Mouse (Mus musculus) bone marrow macrophage, adult 2 months (primary cell): ENCODE results near the gene Rell1. TPM values are rescaled to one million over a fixed set of nuclear protein-coding genes. Genes with fewer than 3 reads are reported as not detected.

ENCODE experiments used
- H3K27ac ChIP-seq: 2 replicates; pipeline ENCODE4 v1.5.1; 2012; ENCODE audit warnings: low read depth, low read length; ENCODE audit not compliant: insufficient read depth
- H3K4me1 ChIP-seq: 2 replicates; pipeline ENCODE4 v1.6.1; 2012; ENCODE audit warnings: low read length; ENCODE audit not compliant: control insufficient read depth, insufficient read depth
- H3K4me3 ChIP-seq: 2 replicates; pipeline ENCODE4 v1.5.1; 2012; ENCODE audit warnings: mild to moderate bottlenecking, low read length, moderate library complexity; ENCODE audit not compliant: insufficient read depth
- CTCF ChIP-seq: IDR thresholded peaks from 2 replicates; pipeline ENCODE4 v1.5.1; 2012; ENCODE audit warnings: low read depth, mild to moderate bottlenecking, low read length, moderate library complexity
- POLR2A ChIP-seq: IDR thresholded peaks from 2 replicates; pipeline ENCODE4 v1.6.1; 2012; ENCODE audit warnings: mild to moderate bottlenecking, low read depth, low read length, borderline replicate concordance
- polyA plus RNA-seq: library from polyadenylated mRNA; stranded (reverse); fragments of >200 nt; gene quantifications from 2 replicates; pipeline ENCODE4 v1.2.4, GENCODE M21; 2012; ENCODE audit not compliant: missing spikeins, insufficient read depth, insufficient read length

Gene Rell1
- polyA plus RNA-seq: 59.0 and 63.3 TPM in 2 replicates

DNA sequence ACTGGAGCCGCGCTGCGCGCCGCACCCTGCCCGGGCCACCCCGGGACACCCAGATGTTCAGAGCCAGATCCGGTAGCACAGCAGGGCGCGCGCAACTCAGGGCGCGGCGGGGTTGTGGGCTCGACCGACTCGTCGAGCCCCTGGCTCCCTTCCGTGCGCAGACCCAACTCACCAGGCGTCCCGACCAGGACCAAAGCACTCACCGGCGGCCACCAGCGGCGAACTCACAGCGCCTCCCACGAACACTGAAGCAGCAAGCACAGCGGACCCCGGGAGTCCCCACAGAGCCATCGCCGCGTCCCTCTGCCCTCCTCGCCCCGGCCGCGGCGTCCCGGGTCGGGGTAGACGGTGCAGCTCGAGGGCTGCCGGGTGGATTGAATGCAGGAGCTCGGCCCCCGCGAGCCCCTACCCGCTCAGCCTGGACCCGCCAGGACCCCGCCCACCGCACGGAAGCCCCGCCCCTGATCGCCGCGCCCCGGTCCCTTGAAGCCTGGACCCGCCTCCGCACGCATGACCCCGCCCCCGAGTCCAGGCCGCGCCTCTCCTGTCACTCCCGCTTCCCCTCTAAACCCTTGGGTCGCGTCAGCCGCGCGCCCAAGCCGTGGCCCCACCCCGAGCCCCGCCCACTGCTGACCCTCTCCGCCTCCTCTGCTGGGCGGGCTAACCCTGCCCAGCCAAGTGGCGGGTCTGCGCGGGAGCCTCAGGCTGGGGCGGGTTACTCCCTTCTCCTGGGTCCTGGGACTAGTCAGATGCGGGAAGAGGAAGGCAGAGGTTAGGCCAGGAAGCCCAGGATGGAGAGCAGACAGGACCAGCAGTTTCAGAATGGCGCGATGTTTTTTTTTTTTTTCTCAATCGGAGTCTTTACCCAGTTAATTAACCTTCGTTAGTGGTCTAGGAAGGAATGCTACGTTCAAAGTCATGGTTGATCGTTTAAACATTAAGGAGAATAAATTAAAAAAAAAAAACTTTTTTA lies at the start of gene Rell1:
TSS of gene Rell1 (minus strand) at position 455 of the 973 bp plus-strand sequence.
- Histone ChIP-seq H3K4me3 (peak within 1 kb of the TSS; percentile 78), H3K4me1 (peaks cover 37% of the 10 kb centered on the region), H3K27ac (peak within 1 kb of the TSS; percentile 66)
- TF ChIP-seq POLR2A (no peak), CTCF (no peak)

DNA sequence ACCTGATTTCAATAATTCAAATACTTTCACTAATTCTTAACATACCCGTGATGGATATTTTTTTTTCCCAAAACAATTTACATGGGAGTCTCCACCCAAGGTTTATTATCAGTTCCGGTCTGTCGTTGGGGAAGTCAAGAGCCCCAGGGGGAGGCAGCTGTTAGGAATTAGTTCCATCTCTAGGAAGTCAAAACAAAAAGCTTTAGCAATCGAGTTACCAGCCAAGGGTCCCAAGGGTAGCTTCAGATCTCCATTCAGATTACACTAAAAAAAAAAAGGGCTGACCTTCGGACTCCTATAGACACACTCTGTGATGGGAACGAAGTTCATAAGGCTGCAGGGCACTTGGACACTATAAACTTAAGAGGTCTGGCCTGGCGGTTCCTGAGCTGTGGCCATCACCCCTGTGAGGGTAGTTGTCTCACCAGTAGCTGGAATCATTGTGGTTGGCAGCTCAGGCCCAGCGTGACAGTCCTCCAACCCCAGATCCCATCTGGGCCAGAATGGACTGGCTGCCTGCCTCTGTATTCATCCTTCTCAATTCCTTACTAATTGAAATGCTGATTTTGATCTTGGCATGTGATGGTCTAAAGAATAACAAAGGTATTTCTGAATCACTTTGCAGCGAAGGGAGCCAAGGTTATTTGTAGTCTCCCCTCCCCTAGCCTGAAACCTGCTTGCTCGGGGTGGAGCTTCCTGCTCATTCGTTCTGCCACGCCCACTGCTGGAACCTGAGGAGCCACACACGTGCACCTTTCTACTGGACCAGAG lies 44.1 kb upstream of the Rell1 start:
- no peak overlapping the region for H3K4me3 ChIP-seq
- no peaks in the 10 kb centered on the region for H3K4me1 ChIP-seq
- TF ChIP-seq POLR2A: no peak
- TF ChIP-seq CTCF: no peak
- no peak overlapping the region for H3K27ac ChIP-seq

DNA sequence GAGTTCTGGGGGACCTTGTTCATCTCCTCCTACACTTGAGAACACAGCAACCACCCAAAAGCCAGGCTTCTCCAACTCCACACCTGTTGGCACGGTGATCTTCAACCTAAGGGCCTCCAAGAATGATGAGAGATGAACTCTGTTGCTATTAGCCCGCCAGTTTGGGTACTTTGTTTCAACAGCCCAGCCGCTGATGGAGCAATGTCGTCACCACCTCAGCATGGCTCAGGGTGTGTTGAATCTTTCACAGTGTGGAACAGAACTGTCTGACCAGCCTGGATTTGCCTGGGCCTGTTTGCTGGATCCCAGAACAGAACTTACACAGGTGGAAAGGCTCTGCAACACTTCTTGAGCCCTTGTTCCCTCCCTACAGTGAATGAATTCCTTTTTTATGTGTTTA lies 37.9 kb upstream of the Rell1 start:
- TF ChIP-seq POLR2A (no peak), CTCF (no peak)
- H3K27ac ChIP-seq: no peak overlapping the region
- H3K4me1 ChIP-seq: no peaks in the 10 kb centered on the region
- H3K4me3 ChIP-seq: no peak overlapping the region

DNA sequence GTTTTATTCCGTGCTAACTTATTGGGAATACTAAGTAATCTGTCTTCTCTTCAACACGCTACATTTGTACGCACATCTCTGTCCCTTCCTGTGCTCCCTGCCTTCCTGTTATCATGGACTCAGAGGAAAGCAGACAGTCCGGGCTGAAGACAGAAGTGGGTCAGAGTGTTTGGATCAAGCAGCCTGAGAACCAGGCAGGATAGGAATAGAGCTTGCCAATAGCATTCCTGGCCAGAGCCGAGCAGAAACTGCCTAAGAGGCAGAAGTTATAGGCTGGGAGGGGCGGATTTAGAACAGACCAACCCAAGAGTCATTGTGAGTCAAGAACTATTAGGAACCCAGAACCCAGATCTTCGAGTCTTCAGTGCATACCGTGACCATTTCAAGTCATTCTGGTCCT lies 34.6 kb upstream of the Rell1 start:
- H3K4me1 ChIP-seq: no peaks in the 10 kb centered on the region
- H3K27ac ChIP-seq: no peak overlapping the region
- TF ChIP-seq POLR2A (no peak), CTCF (no peak)
- no peak overlapping the region for H3K4me3 ChIP-seq

DNA sequence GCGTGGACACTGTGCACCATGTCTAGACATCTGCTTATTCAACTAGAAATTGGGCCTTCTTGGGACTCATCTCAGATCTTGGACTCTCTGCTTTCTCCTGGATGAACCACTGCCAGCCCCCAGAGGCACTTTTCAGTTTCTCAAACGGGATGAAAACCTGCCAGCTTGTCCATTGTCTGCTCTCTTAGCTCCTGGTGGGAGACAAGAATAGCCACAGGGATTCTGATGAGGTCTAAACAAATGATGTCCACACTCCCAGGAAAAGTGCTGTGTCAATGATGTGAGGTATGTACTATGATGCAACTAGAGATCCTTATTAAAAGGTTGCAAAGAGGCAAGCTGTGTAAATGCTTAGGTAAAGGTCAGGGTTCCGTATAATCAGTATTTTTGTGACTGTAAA lies 25.2 kb upstream of the Rell1 start:
- Histone ChIP-seq H3K27ac (no peak overlapping the region), H3K4me1 (no peaks in the 10 kb centered on the region), H3K4me3 (no peak overlapping the region)
- no peak for TF ChIP-seq POLR2A
- TF ChIP-seq CTCF: no peak

DNA sequence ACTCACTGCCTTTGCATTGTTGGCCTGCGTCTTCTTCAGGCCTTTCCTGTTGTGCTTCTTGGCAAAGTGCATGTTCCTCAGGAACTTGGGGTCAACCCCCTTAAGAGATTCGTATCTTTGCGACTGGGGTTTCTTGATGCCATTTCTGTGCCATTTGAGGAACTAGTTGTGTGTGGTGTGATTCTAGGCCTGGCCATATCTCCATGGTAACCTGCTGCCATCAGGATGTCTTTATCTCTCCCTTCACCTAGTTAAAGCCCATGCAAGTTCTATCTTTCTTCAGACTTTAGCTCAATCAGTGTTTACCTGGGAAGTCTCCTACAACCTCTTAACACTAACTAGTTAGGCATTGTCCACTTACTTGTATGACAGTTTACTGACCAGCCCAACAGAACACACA lies 22.0 kb upstream of the Rell1 start:
- TF ChIP-seq CTCF (no peak), POLR2A (no peak)
- no peaks in the 10 kb centered on the region for H3K4me1 ChIP-seq
- no peak overlapping the region for H3K27ac ChIP-seq
- no peak overlapping the region for H3K4me3 ChIP-seq

DNA sequence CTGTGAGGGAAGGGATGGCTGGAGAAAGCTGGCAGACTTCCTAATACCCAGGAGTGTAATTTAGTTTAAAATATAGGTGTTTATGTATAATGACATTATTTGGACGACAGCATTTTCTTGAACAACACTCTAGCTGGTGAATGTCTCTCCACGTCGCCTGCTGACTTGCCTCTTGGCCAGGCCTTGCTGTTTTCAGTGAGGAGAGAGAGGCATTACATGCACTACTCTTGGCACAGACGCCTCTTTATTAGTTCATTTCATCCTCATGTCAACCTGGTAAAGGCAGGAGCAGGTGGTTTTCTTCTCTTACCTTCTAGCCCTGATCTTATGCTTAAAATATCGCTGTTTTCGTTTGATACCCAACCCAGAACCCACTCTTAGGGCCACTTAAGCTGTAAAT lies 17.6 kb upstream of the Rell1 start:
- TF ChIP-seq CTCF (no peak), POLR2A (no peak)
- Histone ChIP-seq H3K27ac (no peak overlapping the region), H3K4me3 (no peak overlapping the region), H3K4me1 (no peaks in the 10 kb centered on the region)

DNA sequence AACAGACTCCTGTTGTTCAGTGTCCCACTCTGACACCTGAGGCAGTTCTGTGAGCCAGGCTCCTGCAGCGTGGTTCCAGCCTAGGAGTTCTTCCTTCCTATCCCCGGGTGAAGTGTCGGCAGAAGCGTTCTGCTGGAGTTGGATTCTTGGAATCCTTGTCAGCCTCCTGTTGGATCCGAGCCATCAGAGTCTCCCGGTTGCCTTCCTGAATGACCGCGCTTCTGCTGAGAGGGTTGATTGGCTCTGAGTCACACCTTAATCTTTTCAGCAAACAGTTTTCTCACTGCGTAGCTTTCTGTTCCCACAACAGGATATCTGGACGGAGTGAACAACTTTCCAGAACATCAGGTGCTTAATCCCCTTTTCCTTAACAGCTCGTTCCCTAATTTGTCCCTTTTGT lies 13.6 kb upstream of the Rell1 start:
- no peak for TF ChIP-seq POLR2A
- TF ChIP-seq CTCF: no peak
- Histone ChIP-seq H3K4me3 (no peak overlapping the region), H3K27ac (no peak overlapping the region)

DNA sequence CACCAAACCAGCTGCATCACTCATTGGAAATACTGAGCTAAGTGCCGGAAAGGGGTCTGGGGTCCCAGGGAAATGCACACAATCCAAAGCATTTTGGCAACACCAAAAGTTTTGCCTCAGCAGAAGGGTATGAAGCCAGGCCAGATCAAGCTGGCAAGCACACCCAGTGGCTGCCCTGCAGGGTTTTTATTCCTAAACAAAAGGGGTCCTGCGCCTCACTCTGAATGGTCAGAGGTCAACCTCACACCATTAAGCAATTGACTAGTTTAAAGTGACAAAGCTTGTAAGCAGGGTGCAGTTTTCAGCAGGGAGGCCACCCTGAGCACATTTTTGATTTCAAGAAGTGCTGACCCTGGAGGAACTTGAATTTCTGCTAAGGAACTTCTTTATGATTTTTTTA lies 2.3 kb upstream of the Rell1 start:
- no peak overlapping the region for H3K4me3 ChIP-seq
- TF ChIP-seq POLR2A (no peak), CTCF (no peak)
- H3K27ac ChIP-seq: peak overlapping the region; percentile 66
- peaks cover 33% of the 10 kb centered on the region for H3K4me1 ChIP-seq

More for the DNA sequence above, 13.6 kb upstream of the Rell1 start:
- no peaks in the 10 kb centered on the region for H3K4me1 ChIP-seq
